Mouse (Mus musculus) neural tube, embryonic 12.5 days (tissue): ENCODE measurements around the gene Gpr68. TPM values are rescaled to one million over a fixed set of nuclear protein-coding genes. Genes with fewer than 3 reads are reported as not detected.
A peak's percentile ranks its signal among the peaks of the same experiment; 100 is the strongest.

Experiments
- ATAC-seq: fragments of 200-750 bp; cut with Nextera tagmentation; 2 replicates; pipeline ENCODE4 v1.8.0; 2017; ENCODE audit warnings: low read depth, mild to moderate bottlenecking, moderate TSS enrichment, moderate library complexity; ENCODE audit not compliant: low FRiP score
- H3K27ac ChIP-seq: fragments of 300-500 bp; sonication (generic); 2 replicates; pipeline ENCODE4 v1.5.1; 2016
- H3K27me3 ChIP-seq: fragments of 300-500 bp; sonication (generic); replicated peaks from 2 replicates; pipeline ENCODE4 v1.6.1; 2016; ENCODE audit warnings: mild to moderate bottlenecking
- H3K36me3 ChIP-seq: fragments of 300-500 bp; sonication (generic); 2 replicates; pipeline ENCODE4 v1.6.1; 2016; ENCODE audit warnings: mild to moderate bottlenecking
- H3K4me1 ChIP-seq: fragments of 300-500 bp; sonication (generic); 2 replicates; pipeline ENCODE4 v1.6.1; 2016
- H3K4me2 ChIP-seq: fragments of 300-500 bp; sonication (generic); replicated peaks from 2 replicates; pipeline ENCODE4 v1.6.1; 2016; ENCODE audit warnings: mild to moderate bottlenecking
- H3K4me3 ChIP-seq: fragments of 300-500 bp; sonication (generic); 2 replicates; pipeline ENCODE4 v1.5.1; 2016
- H3K9ac ChIP-seq: fragments of 300-500 bp; sonication (generic); 2 replicates; pipeline ENCODE4 v1.6.1; 2016; ENCODE audit warnings: mild to moderate bottlenecking
- H3K9me3 ChIP-seq: fragments of 300-500 bp; sonication (generic); 2 replicates; pipeline ENCODE4 v1.6.1; 2016; ENCODE audit warnings: mild to moderate bottlenecking
- WGBS: fragments of 180-500 bp; shearing (Covaris S2); methylation state at CpG from one replicate; pipeline ENCODE4 v1.1.7; 2016; 5-methylcytosine and 5-hydroxymethylcytosine counted together
- polyA plus RNA-seq: library from polyadenylated mRNA; unstranded; fragments of >200 nt; fragmentation: Nextera tagmentation; extraction: Ambion mirVana; gene quantifications from 2 replicates; pipeline ENCODE4 v1.2.1, GENCODE M21; 2016

The Gpr68 gene
- polyA plus RNA-seq, 1 experiment from 2014 or later, result 0.79 TPM

DNA sequence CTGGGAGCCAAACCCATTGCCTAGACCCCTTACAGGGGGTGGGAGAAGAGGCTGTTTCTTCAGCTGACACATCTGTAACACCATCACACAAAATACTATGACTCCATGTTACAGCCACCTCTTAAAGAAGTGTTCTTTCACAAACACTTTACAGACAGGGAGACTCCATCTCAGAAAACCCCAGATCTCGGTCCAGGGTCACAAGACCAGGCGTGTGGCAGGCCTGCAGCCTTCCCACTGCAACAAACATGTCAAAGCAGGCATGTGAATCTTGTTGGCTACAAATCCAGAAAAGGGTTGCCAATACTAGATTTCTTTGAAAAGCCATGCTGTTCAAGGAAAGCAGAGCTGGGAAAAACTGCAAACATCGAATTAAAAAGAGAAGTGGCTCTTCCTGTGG lies 33.4 kb upstream of the Gpr68 start:
- Histone ChIP-seq H3K4me3 (no peak overlapping the region), H3K27me3 (no peaks in the 10 kb centered on the region), H3K9ac (no peak overlapping the region), H3K9me3 (no peaks in the 10 kb centered on the region), H3K36me3 (peaks cover 83% of the 10 kb centered on the region), H3K27ac (no peak overlapping the region), H3K4me2 (no peak overlapping the region), H3K4me1 (0 out of 2 replicates have a peak, but pooled peaks cover under 1% of the 10 kb centered on the region)
- WGBS, result 86% methylated on average over 3 of the region's 3 CpGs
- no peak for ATAC-seq

DNA sequence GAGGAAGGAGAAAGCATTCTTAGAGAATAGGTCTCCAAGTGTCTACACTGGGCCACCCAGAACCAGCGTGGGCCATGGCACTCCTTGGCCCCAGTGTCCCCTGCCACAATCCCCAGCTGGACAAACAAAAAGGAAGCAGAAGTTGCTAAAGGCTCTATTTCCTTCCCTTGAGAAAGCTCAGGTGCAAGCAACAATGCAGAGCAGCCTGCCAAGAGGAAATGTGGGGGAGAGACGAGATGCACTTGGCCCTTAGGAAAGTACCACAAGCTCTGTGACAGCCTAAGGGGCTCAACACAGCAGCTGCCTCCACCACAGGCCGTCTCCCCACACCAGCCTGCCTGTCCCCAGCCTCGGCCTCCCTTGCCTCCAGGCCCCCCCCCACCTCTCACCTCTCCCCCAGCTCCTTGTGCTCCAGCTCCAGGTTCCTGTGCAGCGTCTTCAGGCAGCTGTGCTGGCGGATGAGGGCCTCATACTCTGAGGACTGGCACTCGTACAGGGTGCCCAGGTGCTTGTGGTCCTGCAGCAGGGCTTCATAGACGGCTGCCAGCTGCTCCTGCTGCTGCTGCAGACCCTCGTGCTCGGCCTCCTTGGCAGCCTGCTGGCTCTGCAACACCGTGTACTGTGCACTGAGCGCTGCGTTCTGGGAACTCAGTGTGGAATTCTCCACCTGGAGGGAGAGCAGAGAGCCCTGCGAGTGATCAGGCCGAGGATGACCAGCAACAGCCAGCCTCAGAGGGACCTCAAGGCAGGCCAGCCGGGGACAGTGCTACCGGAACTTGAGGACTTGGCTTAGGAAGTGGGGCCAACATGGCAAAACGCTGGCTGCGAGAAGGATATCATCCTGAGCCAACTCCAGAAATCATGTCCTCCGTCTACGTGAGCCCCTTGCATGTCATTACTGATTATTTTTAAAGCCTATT lies 29.7 kb upstream of the Gpr68 start:
- peaks cover 69% of the 10 kb centered on the region for H3K36me3 ChIP-seq
- H3K4me3 ChIP-seq, result no peak overlapping the region
- no peak overlapping the region for H3K4me2 ChIP-seq
- 0 out of 2 replicates have a peak, but pooled peaks cover 2% of the 10 kb centered on the region for H3K4me1 ChIP-seq
- H3K9ac ChIP-seq, result no peak overlapping the region
- ATAC-seq, result no peak
- no peaks in the 10 kb centered on the region for H3K9me3 ChIP-seq
- no peaks in the 10 kb centered on the region for H3K27me3 ChIP-seq
- WGBS, result 85% methylated on average over 21 of the region's 21 CpGs
- no peak overlapping the region for H3K27ac ChIP-seq

DNA sequence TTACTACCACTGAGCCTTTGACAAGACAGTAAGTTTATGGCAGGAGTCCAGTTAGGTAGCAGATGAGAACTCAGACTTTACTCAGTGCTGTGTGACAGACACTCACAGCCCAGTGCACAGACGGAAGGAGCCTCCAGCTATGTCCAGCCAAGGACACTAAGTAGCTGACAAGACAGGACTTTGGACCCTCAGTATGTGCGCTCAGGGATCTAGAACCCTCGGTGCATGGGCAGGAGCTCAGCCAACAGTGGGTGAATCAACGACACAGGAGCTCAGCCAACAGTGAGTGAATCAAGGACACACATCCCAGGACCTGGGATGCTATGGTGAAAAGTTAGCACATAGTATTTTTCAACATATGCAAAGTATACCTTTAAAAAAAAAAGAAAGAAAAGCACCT lies 28.7 kb upstream of the Gpr68 start:
- Histone ChIP-seq H3K4me1 (0 out of 2 replicates have a peak, but pooled peaks cover 2% of the 10 kb centered on the region), H3K27me3 (no peaks in the 10 kb centered on the region), H3K4me3 (no peak overlapping the region), H3K27ac (no peak overlapping the region), H3K9ac (no peak overlapping the region), H3K36me3 (peaks cover 69% of the 10 kb centered on the region), H3K4me2 (no peak overlapping the region), H3K9me3 (no peaks in the 10 kb centered on the region)
- no peak for ATAC-seq
- WGBS, result 88% methylated on average over 4 of the region's 4 CpGs

DNA sequence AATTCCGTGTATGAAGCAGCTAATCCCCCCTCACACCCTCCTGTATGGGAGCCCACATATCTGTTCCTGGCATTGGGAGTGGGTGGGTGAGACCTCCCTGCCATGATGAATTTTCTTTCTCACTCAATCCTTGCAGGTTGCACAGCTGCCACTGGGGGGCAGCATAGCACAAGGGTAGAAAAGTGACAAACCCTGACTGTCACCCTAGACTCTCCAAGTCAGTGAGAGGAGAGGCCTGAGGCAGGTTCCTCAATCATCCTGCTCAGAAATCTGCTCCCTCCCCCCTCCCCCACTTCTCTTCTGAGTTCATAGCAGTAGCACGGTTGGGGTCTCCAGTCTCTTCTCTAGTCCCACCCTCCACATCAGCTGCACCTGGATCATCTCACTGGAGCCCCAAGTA lies 28.1 kb upstream of the Gpr68 start:
- H3K4me3 ChIP-seq, result no peak overlapping the region
- H3K9me3 ChIP-seq, result no peaks in the 10 kb centered on the region
- H3K4me2 ChIP-seq, result no peak overlapping the region
- H3K27ac ChIP-seq, result no peak overlapping the region
- peak; percentile 70 for ATAC-seq
- no peaks in the 10 kb centered on the region for H3K27me3 ChIP-seq
- peaks cover 66% of the 10 kb centered on the region for H3K36me3 ChIP-seq
- no peak overlapping the region for H3K9ac ChIP-seq
- 0 out of 2 replicates have a peak, but pooled peaks cover 2% of the 10 kb centered on the region for H3K4me1 ChIP-seq
- 24% methylated on average over 2 of the region's 2 CpGs for WGBS

DNA sequence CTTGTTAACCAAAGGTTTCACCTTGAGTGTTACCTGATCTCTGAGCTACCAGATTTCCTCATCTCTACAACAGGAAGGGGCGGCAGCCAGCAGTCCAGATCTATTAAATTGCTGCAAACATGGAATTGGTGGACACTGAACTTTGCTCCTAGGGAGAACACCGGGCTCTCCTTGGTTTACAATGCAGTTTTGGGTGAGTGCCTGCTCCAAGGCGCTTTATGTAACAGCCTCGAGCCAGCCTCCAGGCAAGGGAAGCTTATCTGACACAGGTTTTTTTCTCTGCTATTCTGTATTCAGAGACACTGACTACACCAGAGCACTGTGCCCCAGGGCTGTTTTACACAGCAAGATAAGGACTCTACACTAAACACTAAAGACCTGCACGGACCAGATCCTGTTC lies 26.8 kb upstream of the Gpr68 start:
- H3K4me1 ChIP-seq, result 0 out of 2 replicates have a peak, but pooled peaks cover 2% of the 10 kb centered on the region
- H3K4me2 ChIP-seq, result no peak overlapping the region
- peaks cover 64% of the 10 kb centered on the region for H3K36me3 ChIP-seq

DNA sequence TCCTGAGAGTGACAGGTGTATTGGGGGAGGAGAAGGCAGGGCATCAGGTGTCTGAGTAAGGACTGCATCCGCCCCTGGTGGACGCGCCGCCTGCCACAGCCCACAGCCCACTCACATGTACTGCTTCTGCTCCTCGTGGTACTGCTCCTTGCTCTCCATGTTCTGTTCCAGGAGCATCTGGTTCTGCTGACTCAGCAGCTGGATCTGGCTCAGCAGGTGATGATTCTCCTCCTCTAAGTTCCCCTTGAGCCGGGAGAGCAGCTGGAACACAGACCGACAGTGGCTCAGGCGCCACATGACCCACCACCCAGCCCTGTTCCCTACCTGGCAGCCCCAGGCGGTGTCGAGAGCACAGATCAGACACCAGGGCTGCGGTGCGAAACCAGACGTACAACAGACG lies 23.7 kb upstream of the Gpr68 start:
- H3K9ac ChIP-seq, result no peak overlapping the region
- H3K9me3 ChIP-seq, result no peaks in the 10 kb centered on the region
- H3K36me3 ChIP-seq, result peaks cover 66% of the 10 kb centered on the region
- no peaks in the 10 kb centered on the region for H3K27me3 ChIP-seq
- H3K4me1 ChIP-seq, result 0 out of 2 replicates have a peak, but pooled peaks cover 2% of the 10 kb centered on the region
- no peak overlapping the region for H3K4me3 ChIP-seq
- ATAC-seq, result no peak
- no peak overlapping the region for H3K27ac ChIP-seq
- 96% methylated on average over 14 of the region's 14 CpGs for WGBS
- no peak overlapping the region for H3K4me2 ChIP-seq

More for the DNA sequence above, 26.8 kb upstream of the Gpr68 start:
- WGBS, result 95% methylated on average over 5 of the region's 5 CpGs
- Histone ChIP-seq H3K9me3 (no peaks in the 10 kb centered on the region), H3K4me3 (no peak overlapping the region), H3K27me3 (no peaks in the 10 kb centered on the region), H3K27ac (no peak overlapping the region), H3K9ac (no peak overlapping the region)
- ATAC-seq, result no peak

DNA sequence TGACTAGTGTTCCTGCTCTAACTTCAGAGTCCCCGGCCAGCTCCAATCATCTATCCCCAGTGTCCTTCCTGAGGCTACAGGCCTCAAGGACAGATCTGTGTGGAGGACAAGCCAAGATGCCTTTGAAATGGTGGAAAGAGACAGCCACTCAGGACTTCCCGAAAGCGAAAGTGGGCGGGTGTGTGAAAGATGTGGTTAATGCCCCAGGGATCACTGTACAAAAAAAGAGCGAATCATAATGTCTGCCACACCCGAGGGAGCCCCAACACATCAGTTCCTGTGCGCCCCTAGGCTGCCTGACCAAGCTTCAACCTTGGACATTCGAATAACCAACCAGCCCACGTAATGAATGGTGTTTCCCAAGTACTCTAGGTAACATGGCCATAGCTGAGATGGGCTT lies 20.3 kb upstream of the Gpr68 start:
- Histone ChIP-seq H3K36me3 (peaks cover 60% of the 10 kb centered on the region), H3K27me3 (no peaks in the 10 kb centered on the region), H3K4me3 (no peak overlapping the region), H3K9ac (no peak overlapping the region), H3K4me2 (no peak overlapping the region), H3K9me3 (no peaks in the 10 kb centered on the region), H3K27ac (no peak overlapping the region), H3K4me1 (no peaks in the 10 kb centered on the region)
- WGBS, result 94% methylated on average over 9 of the region's 9 CpGs
- no peak for ATAC-seq

DNA sequence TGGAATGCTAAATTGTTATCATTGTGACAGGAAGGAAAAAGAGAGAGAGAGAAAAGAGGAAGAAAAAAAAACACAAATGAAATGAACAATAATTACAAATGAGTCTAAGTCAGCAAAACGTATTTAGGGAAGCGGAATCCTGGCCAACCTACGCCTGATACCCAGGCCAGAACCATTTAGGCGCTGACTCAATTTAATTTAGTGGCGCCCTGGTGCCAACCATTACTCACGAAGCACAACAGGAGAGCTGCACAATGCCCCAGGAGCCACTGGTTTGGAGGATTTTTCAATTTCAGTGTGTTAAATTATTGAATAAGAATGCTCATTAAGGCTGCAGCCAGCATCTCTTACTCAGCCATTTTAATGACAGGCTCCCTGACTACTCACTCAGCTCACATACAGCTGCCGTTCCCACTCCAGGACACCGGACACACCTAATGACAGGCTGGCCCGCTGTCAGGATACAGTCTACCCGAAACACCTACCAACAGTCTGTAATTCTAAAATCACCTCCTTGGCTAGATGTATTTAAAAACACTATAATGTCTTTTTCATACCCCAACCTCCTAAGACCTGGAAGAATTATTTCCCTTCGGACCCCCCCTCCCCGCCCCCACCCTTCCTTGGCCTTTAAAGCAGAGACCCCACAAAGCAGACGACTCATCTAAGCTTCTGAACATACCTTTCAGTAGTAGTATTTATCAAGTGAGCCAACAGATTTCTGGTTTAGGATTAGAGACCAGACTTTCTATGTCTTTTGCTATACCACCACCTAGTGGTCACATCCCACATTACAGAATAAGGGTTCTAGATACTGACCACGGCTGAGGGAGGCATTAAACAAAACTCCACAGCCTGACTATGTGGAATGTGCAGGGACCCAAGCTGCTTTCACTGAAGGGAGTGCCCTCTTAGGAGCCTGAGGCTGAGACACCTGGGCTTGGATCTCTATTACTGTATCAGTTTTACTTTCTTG lies 17.9 kb upstream of the Gpr68 start:
- H3K9me3 ChIP-seq, result no peaks in the 10 kb centered on the region
- H3K9ac ChIP-seq, result no peak overlapping the region
- 71% methylated on average over 14 of the region's 14 CpGs for WGBS
- peak; percentile 61; the same call in 1 of the 2 replicates for ATAC-seq
- H3K36me3 ChIP-seq, result peaks cover 67% of the 10 kb centered on the region
- no peak overlapping the region for H3K4me3 ChIP-seq
- H3K4me2 ChIP-seq, result no peak overlapping the region
- H3K27me3 ChIP-seq, result no peaks in the 10 kb centered on the region
- no peak overlapping the region for H3K27ac ChIP-seq
- H3K4me1 ChIP-seq, result no peaks in the 10 kb centered on the region

DNA sequence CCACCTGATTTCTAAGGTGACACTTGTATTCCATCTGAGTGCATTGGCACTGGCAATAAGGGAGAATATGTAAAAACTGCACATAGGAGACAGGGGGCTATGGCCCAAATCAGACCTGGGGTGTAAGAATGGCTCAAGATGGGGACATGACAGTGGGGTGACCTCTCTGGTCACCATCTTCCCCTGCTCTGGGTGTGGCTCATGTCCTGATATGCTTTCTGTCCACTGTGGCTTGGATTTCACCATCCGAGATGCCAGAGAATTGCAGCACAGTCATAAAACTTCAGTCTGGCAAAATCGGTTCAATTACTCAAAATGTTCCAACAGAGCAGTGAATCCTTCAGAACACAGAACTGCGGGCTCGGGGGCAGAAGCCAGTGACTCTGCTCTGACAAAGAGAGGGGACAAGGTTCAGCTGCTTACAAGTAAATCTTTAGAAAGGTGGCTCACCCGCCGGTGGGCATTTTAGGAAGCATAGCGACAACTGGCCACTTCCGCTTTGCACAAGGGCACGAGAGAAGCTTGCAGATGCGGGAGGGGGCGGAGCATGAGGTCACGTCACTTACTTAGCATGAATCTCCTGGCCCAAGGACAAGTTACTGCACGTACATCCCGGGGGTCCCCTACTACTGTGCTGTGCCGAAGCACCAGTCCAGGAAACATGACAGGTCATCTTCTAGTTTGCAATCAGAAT lies 16.8 kb upstream of the Gpr68 start:
- Histone ChIP-seq H3K4me1 (no peaks in the 10 kb centered on the region), H3K4me2 (no peak overlapping the region), H3K4me3 (no peak overlapping the region), H3K36me3 (peaks cover 64% of the 10 kb centered on the region), H3K27ac (no peak overlapping the region), H3K27me3 (no peaks in the 10 kb centered on the region), H3K9me3 (no peaks in the 10 kb centered on the region), H3K9ac (no peak overlapping the region)
- WGBS, result 89% methylated on average over 15 of the region's 15 CpGs
- no peak for ATAC-seq

DNA sequence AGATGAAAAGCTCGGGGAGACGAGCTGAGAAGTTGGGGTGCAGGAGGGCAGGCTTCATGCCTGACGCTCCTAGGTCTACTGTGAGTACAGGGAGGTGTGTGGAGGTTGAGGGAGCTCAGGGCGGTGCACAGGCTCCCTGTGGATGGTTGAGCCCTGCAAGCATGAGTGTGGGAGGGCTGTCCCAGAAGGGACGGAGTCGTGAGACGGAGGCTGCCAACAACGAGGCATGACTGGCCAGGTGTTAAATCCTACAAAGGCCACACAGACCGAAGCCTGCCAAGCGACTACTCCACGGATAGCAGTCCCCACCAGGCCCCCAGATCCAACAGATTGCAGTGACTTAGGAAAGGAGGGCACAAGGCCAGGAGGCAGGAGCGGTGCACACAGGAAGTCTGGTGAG lies 2.7 kb upstream of the Gpr68 start:
- Histone ChIP-seq H3K27me3 (peaks cover 15% of the 10 kb centered on the region; the same call in 1 of the 2 replicates), H3K27ac (no peak overlapping the region), H3K9me3 (no peaks in the 10 kb centered on the region), H3K36me3 (peaks cover 36% of the 10 kb centered on the region), H3K9ac (no peak overlapping the region), H3K4me2 (no peak overlapping the region), H3K4me3 (no peak overlapping the region), H3K4me1 (peaks cover 10% of the 10 kb centered on the region)
- 87% methylated on average over 12 of the region's 12 CpGs for WGBS
- ATAC-seq, result no peak

DNA sequence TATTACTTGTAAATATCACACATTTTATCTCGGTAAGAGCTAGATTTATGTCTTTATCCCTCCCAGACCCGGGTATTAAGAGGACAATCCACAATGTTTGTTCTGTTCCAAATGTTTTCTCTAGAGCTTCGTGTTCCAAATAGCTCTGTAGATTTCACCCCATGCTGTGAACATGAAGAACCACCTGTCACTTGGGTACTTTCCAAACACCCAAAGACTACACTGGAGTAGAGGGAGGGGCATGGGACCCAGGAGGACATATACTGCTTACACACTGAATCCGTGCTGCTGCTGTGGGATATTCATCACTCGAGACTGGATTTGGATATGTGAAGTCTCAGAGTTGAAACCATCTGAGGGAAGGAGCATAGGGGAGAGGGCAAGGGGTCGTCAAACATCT lies 1.8 kb upstream of the Gpr68 start:
- no peak overlapping the region for H3K27ac ChIP-seq
- no peak for ATAC-seq
- no peak overlapping the region for H3K4me3 ChIP-seq
- H3K9ac ChIP-seq, result no peak overlapping the region
- WGBS, result 68% methylated on average over 6 of the region's 6 CpGs
- H3K27me3 ChIP-seq, result peaks cover 15% of the 10 kb centered on the region; the same call in 1 of the 2 replicates
- no peak overlapping the region for H3K4me2 ChIP-seq
- peaks cover 27% of the 10 kb centered on the region for H3K36me3 ChIP-seq
- no peaks in the 10 kb centered on the region for H3K9me3 ChIP-seq
- H3K4me1 ChIP-seq, result peaks cover 10% of the 10 kb centered on the region
